Mouse (Mus musculus) E14TG2a.4 (cell line): ENCODE measurements at regions not wholly inside any gene's neighbourhood (a gene's known extent, or its start where the extent isn't known, plus 50 kb on each side); places are given as distances from the start of the nearest gene placed in this dataset.

Experiments
- CTCF ChIP-seq: conservative IDR thresholded peaks from 2 replicates; pipeline ENCODE4 v1.5.1; 2014; ENCODE audit warnings: low read length
- NANOG ChIP-seq: IDR thresholded peaks from 2 replicates; pipeline ENCODE4 v1.6.1; 2014; ENCODE audit warnings: borderline replicate concordance, low read length, mixed read lengths

DNA sequence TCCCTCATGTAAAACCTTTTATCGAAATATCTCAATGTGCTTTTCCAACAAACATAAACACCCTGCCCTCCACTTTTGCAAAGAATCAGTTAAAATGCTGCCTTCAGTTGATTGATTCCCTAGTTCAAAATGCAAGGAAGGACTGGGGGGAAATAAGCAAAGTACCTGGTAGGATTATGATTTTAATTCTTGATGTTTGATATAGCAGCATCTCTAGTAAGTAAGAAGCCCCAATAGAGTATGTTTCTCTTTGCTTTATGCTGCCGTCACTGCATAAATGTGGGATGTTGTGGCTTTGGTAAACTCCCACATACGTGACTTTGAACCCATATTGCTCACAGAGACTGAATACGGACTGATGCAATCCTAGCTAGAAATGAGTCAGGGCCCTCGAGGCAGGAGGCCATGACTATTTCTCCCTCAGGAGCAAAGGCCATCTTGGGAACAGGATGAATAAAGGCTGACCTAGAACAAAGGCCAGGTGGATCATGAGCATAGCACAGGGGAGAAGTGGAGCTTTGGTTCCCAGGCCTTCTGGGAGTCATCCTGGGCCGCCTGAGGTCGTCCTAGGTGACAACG is 179.0 kb upstream of the Klf7 start:
- TF ChIP-seq CTCF (no peak), NANOG (no peak)
